8 mouse cellular contexts compared by ENCODE assay signal in genomic region chr2:91526294-91527146, GRCm38 (mm10). TPM values are rescaled to one million over a fixed set of nuclear protein-coding genes. Genes with fewer than 3 reads are reported as not detected.
A peak's percentile ranks its signal among the peaks of the same experiment; 100 is the strongest.
DNase-seq lines count a peak whose midpoint lies in the region; ATAC-seq and TF ChIP-seq lines count a peak whose summit lies in the region.

Ckap5 (plus strand) TSS chr2:91526762.

- peak within 1 kb of the TSS; percentile 99 for H3K27ac ChIP-seq in hindbrain, embryonic 10.5 days
- peak within 1 kb of the TSS; percentile 75 for H3K27ac ChIP-seq in lung, postnatal 0 days (ENCODE audit: low read length)

- H3K4me3 ChIP-seq in hindbrain, embryonic 10.5 days = peak within 1 kb of the TSS; percentile 99
- peak within 1 kb of the TSS; percentile 96 for H3K4me3 ChIP-seq in lung, postnatal 0 days (ENCODE audit: low read depth, low read length)

- H3K4me2 ChIP-seq in lung, postnatal 0 days (replicated peaks; ENCODE audit: low read depth, low read length) = peak within 1 kb of the TSS; percentile 77

- no peaks in the 10 kb centered on the region for H3K27me3 ChIP-seq in hindbrain, embryonic 10.5 days (ENCODE audit: insufficient read depth, poor library complexity, severe bottlenecking)
- H3K27me3 ChIP-seq in lung, postnatal 0 days (replicated peaks; ENCODE audit: insufficient read depth, low read length) = no peaks in the 10 kb centered on the region

- DNase-seq in MN1 (ENCODE audit: low spot score) = peak; percentile 96
- peak; percentile 94 for DNase-seq in cerebellum, adult 9-10 months
- peak; percentile 97 for DNase-seq in hindbrain, embryonic 10.5 days (ENCODE audit: low spot score)
- DNase-seq in layer of hippocampus, adult 9-11 months = peak; percentile 94
- DNase-seq in lung, postnatal 0 days (ENCODE audit: low spot score) = peak; percentile 97
- peak; percentile 87 for DNase-seq in ovary, postnatal 14 days (ENCODE audit: low spot score)
- peak; percentile 91 for DNase-seq in thymus, postnatal 14 days

- TF ChIP-seq CTCF in lung, postnatal 0 days (IDR thresholded peaks at IDR 0.05) = peak; percentile 65

- peaks cover 13% of the 10 kb centered on the region; the same call in 1 of the 2 replicates for H3K4me1 ChIP-seq in hindbrain, embryonic 10.5 days (replicated peaks)
- H3K4me1 ChIP-seq in lung, postnatal 0 days (ENCODE audit: insufficient read depth, low read depth, low read length) = 0 out of 2 replicates have a peak, but pooled peaks cover 3% of the 10 kb centered on the region

- H3K36me3 ChIP-seq in hindbrain, embryonic 10.5 days = peaks cover 38% of the 10 kb centered on the region
- no peaks in the 10 kb centered on the region for H3K36me3 ChIP-seq in lung, postnatal 0 days (ENCODE audit: insufficient read depth, low read length)

- TF ChIP-seq EP300 in lung, postnatal 0 days (IDR thresholded peaks at IDR 0.05) = no peak

- WGBS in hindbrain, embryonic 10.5 days = 2% methylated on average over 64 of the region's 64 CpGs
- WGBS in lung, postnatal 0 days = under 1% methylated on average over 51 of the region's 64 CpGs

- H3K9ac ChIP-seq in lung, postnatal 0 days (replicated peaks; ENCODE audit: low read depth) = peak within 1 kb of the TSS; percentile 89

- ATAC-seq in frontal cortex, adult (ENCODE audit: low TSS enrichment) = peak; percentile 100
- peak; percentile 100 for ATAC-seq in lung, postnatal 0 days

- H3K9me3 ChIP-seq in hindbrain, embryonic 10.5 days = peaks cover 13% of the 10 kb centered on the region; the same call in 1 of the 2 replicates
- no peaks in the 10 kb centered on the region for H3K9me3 ChIP-seq in lung, postnatal 0 days (ENCODE audit: low read length)

RNA-seq across cellular contexts. Expression of gene Ckap5, which starts in this region (rescaled TPM):
- 125 and 144 TPM in 2 replicates for polyA plus RNA-seq in hindbrain, embryonic 10.5 days (2016; fragmentation: Nextera tagmentation; extraction: Ambion mirVana)
- 25.9 and 31.8 TPM in 2 replicates for polyA plus RNA-seq in lung, postnatal 0 days (2015; fragmentation: Nextera tagmentation; extraction: Ambion mirVana)

Comparison
In these comparisons a context has a peak if more than half of its experiments do, and no peak if none do; other contexts are left out.
1. Peak in every context shown above with its lines: DNase-seq, ATAC-seq, H3K4me3 ChIP-seq and H3K27ac ChIP-seq.